Mouse (Mus musculus) erythroid progenitor cell, adult 5-6 weeks (primary cell): ENCODE results near the gene Napa. TPM values are rescaled to one million over a fixed set of nuclear protein-coding genes. Genes with fewer than 3 reads are reported as not detected.
A peak's percentile ranks its signal among the peaks of the same experiment; 100 is the strongest.

Experiments
- ATAC-seq: replicated peaks from 2 replicates; pipeline ENCODE4 v1.8.0; 2016; ENCODE audit warnings: moderate number of reproducible peaks, mild to moderate bottlenecking, moderate TSS enrichment, inconsistent platforms; ENCODE audit not compliant: poor library complexity, low FRiP score, severe bottlenecking
- total RNA-seq, 2 experiments: library from RNA; stranded (forward) in 1 of 2; stranded (reverse) in 1 of 2; fragments of 150-400 nt in 1 of 2; fragments of 186-747, 209-891 nt in 1 of 2; gene quantifications; 2 replicates each; pipeline versions ENCODE4 v1.2.3 to v1.2.4; 2015 to 2017; ENCODE audit warnings: low replicate concordance in 2 of 2

Napa gene
- total RNA-seq, 2 experiments from 2014 or later = 141 to 282 TPM

GRCm38 (mm10) chr7:16129421-16129845, 31.2 kb downstream of the Napa start, which contains the start of gene Slc8a2:
Slc8a2 (plus strand) TSS chr7:16129826.
- ATAC-seq = no peak

- no peak for ATAC-seq
These were observed 31.8 kb downstream of the Napa start for GRCm38 (mm10) chr7:16129846-16130691.

- no peak for ATAC-seq
These were observed 32.8 kb downstream of the Napa start for GRCm38 (mm10) chr7:16130956-16131634.

- ATAC-seq = no peak
These were observed 33.9 kb downstream of the Napa start for GRCm38 (mm10) chr7:16132161-16132581.

- no peak for ATAC-seq
These were observed 34.7 kb downstream of the Napa start for GRCm38 (mm10) chr7:16132926-16133325.

GRCm38 (mm10) chr7:16133691-16134090, 35.4 kb downstream of the Napa start:
- ATAC-seq = no peak

- no peak for ATAC-seq
These were observed 36.7 kb downstream of the Napa start for GRCm38 (mm10) chr7:16134951-16135392.

- 0 out of 2 replicates have a peak, but pooled peaks have one; percentile 52 for ATAC-seq
These were observed 48.5 kb downstream of the Napa start for GRCm38 (mm10) chr7:16146489-16147410.

GRCm38 (mm10) chr7:16147643-16148042, 49.4 kb downstream of the Napa start:
- ATAC-seq = no peak; the same call in 1 of the 2 replicates

GRCm38 (mm10) chr7:16149241-16149640, 51.0 kb downstream of the Napa start:
- no peak for ATAC-seq

- no peak for ATAC-seq
These were observed 52.2 kb downstream of the Napa start for GRCm38 (mm10) chr7:16150191-16151145.

- ATAC-seq = peak; percentile 71
These were observed 55.3 kb downstream of the Napa start for GRCm38 (mm10) chr7:16153522-16153921.

- no peak for ATAC-seq
These were observed 57.0 kb downstream of the Napa start for GRCm38 (mm10) chr7:16155132-16155872.

GRCm38 (mm10) chr7:16156105-16156714, 58.0 kb downstream of the Napa start:
- no peak for ATAC-seq

- no peak; the same call in 1 of the 2 replicates for ATAC-seq
These were observed 60.5 kb downstream of the Napa start for GRCm38 (mm10) chr7:16158735-16159134.

- no peak; the same call in 1 of the 2 replicates for ATAC-seq
These were observed 62.4 kb downstream of the Napa start for GRCm38 (mm10) chr7:16160702-16161101.

GRCm38 (mm10) chr7:16161302-16161701, 63.0 kb downstream of the Napa start:
- no peak for ATAC-seq
